Mouse (Mus musculus): ENCODE results near the gene Wnt9a. TPM values are rescaled to one million over a fixed set of nuclear protein-coding genes. Genes with fewer than 3 reads are reported as not detected.
"Not testable (repeated sequence)": the region's sequence is repeated elsewhere in the genome, so short reads cannot be mapped to it uniquely, and the experiment has no call there.

Wnt9a gene
- polyA plus RNA-seq, 1 experiment from 2014 or later: 2.9 TPM

DNA sequence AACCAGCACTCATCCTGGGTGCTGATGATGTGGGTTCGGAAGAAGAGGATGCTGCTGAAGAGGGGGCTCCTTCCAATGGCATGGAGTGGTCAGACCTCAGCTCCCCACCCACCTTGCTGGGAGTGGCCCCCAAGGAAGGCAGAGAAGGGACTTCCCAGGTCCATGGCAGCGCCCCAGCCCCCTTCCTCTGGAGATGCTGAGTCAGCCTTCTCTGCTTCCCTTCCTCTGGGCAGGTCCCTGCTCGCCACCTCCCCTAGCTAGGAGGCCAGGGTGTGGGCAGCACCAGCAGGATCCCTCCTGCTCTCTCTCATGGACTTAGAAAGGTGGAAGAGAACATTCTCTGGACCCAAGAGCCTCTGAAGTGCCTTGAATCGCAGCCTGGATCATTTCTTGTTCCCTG lies 28.7 kb upstream of the Wnt9a start:
- Histone ChIP-seq H3K27ac (replicated peaks) (no peak overlapping the region), H3K4me2 (no peak overlapping the region), H3K4me1 (peaks cover 5% of the 10 kb centered on the region; the same call in 1 of the 2 replicates), H3K9me3 (no peaks in the 10 kb centered on the region), H3K27me3 (replicated peaks) (peaks cover 96% of the 10 kb centered on the region), H3K4me3 (no peak overlapping the region), H3K36me3 (no peaks in the 10 kb centered on the region), H3K9ac (no peak overlapping the region)
- 46% methylated on average over 4 of the region's 4 CpGs for WGBS
- no peak for ATAC-seq (ENCODE audit: extremely low read depth, insufficient number of reproducible peaks, low FRiP score, low TSS enrichment)

GRCm38 (mm10) chr11:59282111-59282510 lies 24.6 kb upstream of the Wnt9a start:
- no peaks in the 10 kb centered on the region for H3K36me3 ChIP-seq
- H3K4me1 ChIP-seq: 0 out of 2 replicates have a peak, but pooled peaks cover 8% of the 10 kb centered on the region
- no peak overlapping the region for H3K9ac ChIP-seq
- no peaks in the 10 kb centered on the region for H3K9me3 ChIP-seq
- H3K4me2 ChIP-seq: no peak overlapping the region
- no peak for ATAC-seq (ENCODE audit: extremely low read depth, insufficient number of reproducible peaks, low FRiP score, low TSS enrichment)
- no peak overlapping the region for H3K27ac ChIP-seq (replicated peaks)
- H3K27me3 ChIP-seq (replicated peaks): peaks cover 99% of the 10 kb centered on the region
- no peak overlapping the region for H3K4me3 ChIP-seq
- 42% methylated on average over 5 of the region's 5 CpGs for WGBS

GRCm38 (mm10) chr11:59282933-59283332 lies 23.8 kb upstream of the Wnt9a start:
- Histone ChIP-seq H3K4me3 (no peak overlapping the region), H3K4me2 (no peak overlapping the region), H3K27me3 (replicated peaks) (peaks cover 100% of the 10 kb centered on the region), H3K27ac (replicated peaks) (no peak overlapping the region), H3K9ac (no peak overlapping the region), H3K36me3 (no peaks in the 10 kb centered on the region), H3K4me1 (0 out of 2 replicates have a peak, but pooled peaks cover 8% of the 10 kb centered on the region), H3K9me3 (no peaks in the 10 kb centered on the region)
- 63% methylated on average over 10 of the region's 10 CpGs for WGBS
- ATAC-seq (ENCODE audit: extremely low read depth, insufficient number of reproducible peaks, low FRiP score, low TSS enrichment): no peak

GRCm38 (mm10) chr11:59284146-59284545 lies 22.6 kb upstream of the Wnt9a start:
- Histone ChIP-seq H3K9ac (no peak overlapping the region), H3K27me3 (replicated peaks) (peaks cover 100% of the 10 kb centered on the region), H3K4me2 (no peak overlapping the region), H3K27ac (replicated peaks) (no peak overlapping the region), H3K4me3 (no peak overlapping the region), H3K36me3 (no peaks in the 10 kb centered on the region), H3K4me1 (peaks cover 8% of the 10 kb centered on the region; the same call in 1 of the 2 replicates), H3K9me3 (no peaks in the 10 kb centered on the region)
- ATAC-seq (ENCODE audit: extremely low read depth, insufficient number of reproducible peaks, low FRiP score, low TSS enrichment): no peak
- WGBS: 8% methylated on average over 14 of the region's 14 CpGs

DNA sequence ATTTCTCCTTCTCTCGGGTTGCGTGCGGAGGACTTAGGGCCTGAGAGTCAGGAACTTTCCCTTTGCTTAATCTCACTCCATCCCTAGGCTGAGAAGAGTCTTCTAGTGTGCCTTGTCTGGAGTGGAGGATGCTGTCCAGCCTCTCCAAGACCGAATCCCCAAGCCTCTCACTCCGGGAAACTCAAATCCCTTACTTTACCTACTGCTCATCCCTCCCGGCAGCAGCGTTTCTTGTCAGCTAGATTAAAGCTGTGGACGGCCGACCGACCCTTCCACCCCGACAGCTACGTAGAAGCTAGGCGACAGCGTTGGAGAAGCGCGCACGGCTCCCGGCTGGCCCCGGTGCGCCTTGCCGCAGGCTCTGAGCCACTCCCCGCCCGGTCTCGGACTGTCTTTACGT lies 17.0 kb upstream of the Wnt9a start:
- no peaks in the 10 kb centered on the region for H3K36me3 ChIP-seq
- no peak overlapping the region for H3K4me2 ChIP-seq
- H3K4me1 ChIP-seq: peaks cover 9% of the 10 kb centered on the region
- peaks cover 100% of the 10 kb centered on the region for H3K27me3 ChIP-seq (replicated peaks)
- H3K4me3 ChIP-seq: 0 out of 2 replicates have a peak overlapping the region, but pooled peaks have one; percentile 3
- no peak for ATAC-seq (ENCODE audit: extremely low read depth, insufficient number of reproducible peaks, low FRiP score, low TSS enrichment)
- WGBS: under 1% methylated on average over 25 of the region's 25 CpGs
- H3K9me3 ChIP-seq: no peaks in the 10 kb centered on the region
- H3K27ac ChIP-seq (replicated peaks): no peak overlapping the region
- no peak overlapping the region for H3K9ac ChIP-seq

DNA sequence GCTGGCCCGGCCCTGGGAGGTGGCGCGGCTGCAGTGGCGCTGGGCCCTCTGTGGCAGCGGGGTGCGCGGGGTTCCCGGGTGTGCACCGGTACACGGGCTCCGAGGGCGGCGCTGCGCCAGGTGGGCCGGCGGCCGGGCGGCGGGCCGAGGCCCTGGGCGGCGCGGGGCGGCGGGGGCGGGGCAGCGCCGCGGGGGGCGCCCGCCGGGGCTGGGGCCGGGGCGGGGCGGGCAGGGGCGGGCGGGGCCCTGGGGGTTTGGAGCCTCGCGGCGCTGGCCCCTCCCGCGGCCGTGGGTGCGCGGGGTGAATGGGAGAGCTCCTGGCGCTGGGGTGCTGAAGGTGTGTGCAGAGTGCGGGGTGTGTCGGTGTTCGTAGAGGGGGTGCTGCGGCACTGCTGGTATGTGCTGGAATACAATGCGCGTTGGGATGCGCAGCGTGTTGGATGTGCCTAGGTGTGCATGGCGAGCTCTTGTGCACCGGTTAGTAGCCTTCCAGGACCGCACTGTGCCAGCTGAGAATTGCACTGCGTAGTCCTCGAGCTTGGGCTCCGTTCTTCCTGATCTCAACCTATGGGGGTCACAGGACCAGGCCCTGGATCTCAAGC lies 15.9 kb upstream of the Wnt9a start, which contains the start of gene Wnt3a:
Gene Wnt3a (minus strand): TSS at position 51 of the 602 bp plus-strand sequence.
- Histone ChIP-seq H3K9me3 (no peaks in the 10 kb centered on the region), H3K9ac (no peak within 1 kb of the TSS), H3K36me3 (no peaks in the 10 kb centered on the region), H3K27me3 (replicated peaks) (peaks cover 99% of the 10 kb centered on the region), H3K4me3 (peak within 1 kb of the TSS; percentile 40), H3K27ac (replicated peaks) (no peak within 1 kb of the TSS), H3K4me2 (peak within 1 kb of the TSS; percentile 61), H3K4me1 (peaks cover 9% of the 10 kb centered on the region)
- under 1% methylated on average over 40 of the region's 60 CpGs for WGBS
- ATAC-seq (ENCODE audit: extremely low read depth, insufficient number of reproducible peaks, low FRiP score, low TSS enrichment): no peak

DNA sequence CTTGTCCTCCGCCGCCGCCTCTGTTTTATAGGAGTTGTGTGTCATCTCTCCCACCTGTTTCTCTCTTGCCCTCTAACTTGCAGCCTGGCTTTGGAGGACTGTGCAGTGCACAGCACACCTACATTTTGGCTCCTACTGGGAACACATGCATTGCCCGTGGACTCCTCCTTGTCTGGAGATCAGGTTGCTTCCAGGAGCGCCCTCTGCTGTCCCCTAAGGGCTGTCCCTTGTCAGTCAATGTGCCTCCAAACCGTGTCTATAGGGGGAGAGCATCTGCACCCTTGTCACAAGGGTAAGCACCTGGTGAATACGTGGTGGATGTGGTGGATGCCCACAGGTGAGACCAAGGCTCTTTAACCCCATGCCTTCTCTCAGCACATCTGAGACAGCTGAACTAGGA lies 13.1 kb upstream of the Wnt9a start:
- no peak for ATAC-seq (ENCODE audit: extremely low read depth, insufficient number of reproducible peaks, low FRiP score, low TSS enrichment)
- Histone ChIP-seq H3K4me1 (peaks cover 9% of the 10 kb centered on the region), H3K9ac (no peak overlapping the region), H3K27me3 (replicated peaks) (peaks cover 98% of the 10 kb centered on the region), H3K36me3 (no peaks in the 10 kb centered on the region), H3K4me2 (no peak overlapping the region), H3K9me3 (no peaks in the 10 kb centered on the region), H3K27ac (replicated peaks) (no peak overlapping the region), H3K4me3 (no peak overlapping the region)
- 21% methylated on average over 7 of the region's 7 CpGs for WGBS

DNA sequence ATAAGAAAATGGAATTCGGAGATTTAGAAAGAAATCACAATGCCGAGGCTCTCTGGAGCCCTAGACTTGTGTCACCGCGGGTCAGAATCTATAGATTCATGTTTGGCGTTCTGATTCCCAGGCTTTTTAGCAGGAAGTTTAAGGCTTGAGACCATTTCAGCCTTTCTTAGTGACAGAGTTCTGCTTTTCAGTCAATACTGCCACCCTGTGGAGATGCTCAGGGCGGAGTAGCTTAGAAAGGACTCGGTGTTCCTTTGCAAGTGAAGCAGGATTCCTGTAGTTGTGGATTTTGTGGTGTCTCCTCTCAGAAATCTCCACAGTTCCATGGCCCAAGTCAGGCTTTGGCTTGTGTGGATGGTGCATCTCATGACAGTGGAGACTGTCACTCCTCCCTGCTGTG lies 8.8 kb upstream of the Wnt9a start:
- no peak overlapping the region for H3K9ac ChIP-seq
- WGBS: 19% methylated on average over 7 of the region's 7 CpGs

GRCm38 (mm10) chr11:59300185-59300584 lies 6.5 kb upstream of the Wnt9a start:
- Histone ChIP-seq H3K27me3 (replicated peaks) (peaks cover 92% of the 10 kb centered on the region), H3K9me3 (no peaks in the 10 kb centered on the region), H3K9ac (no peak overlapping the region), H3K4me3 (no peak overlapping the region), H3K4me1 (no peaks in the 10 kb centered on the region), H3K36me3 (no peaks in the 10 kb centered on the region), H3K4me2 (no peak overlapping the region), H3K27ac (replicated peaks) (no peak overlapping the region)
- ATAC-seq (ENCODE audit: extremely low read depth, insufficient number of reproducible peaks, low FRiP score, low TSS enrichment): no peak
- 17% methylated on average over 3 of the region's 3 CpGs for WGBS

More for the DNA sequence above, 8.8 kb upstream of the Wnt9a start:
- H3K9me3 ChIP-seq: no peaks in the 10 kb centered on the region
- H3K27me3 ChIP-seq (replicated peaks): peaks cover 92% of the 10 kb centered on the region
- no peak overlapping the region for H3K4me3 ChIP-seq
- H3K36me3 ChIP-seq: no peaks in the 10 kb centered on the region
- ATAC-seq (ENCODE audit: extremely low read depth, insufficient number of reproducible peaks, low FRiP score, low TSS enrichment): no peak
- H3K4me2 ChIP-seq: no peak overlapping the region
- no peak overlapping the region for H3K27ac ChIP-seq (replicated peaks)
- H3K4me1 ChIP-seq: no peaks in the 10 kb centered on the region

GRCm38 (mm10) chr11:59301053-59301452 lies 5.7 kb upstream of the Wnt9a start:
- H3K4me2 ChIP-seq; H3K4me3 ChIP-seq; H3K9me3 ChIP-seq; ATAC-seq (ENCODE audit: extremely low read depth, insufficient number of reproducible peaks, low FRiP score, low TSS enrichment); H3K4me1 ChIP-seq; H3K9ac ChIP-seq; H3K36me3 ChIP-seq; H3K27ac ChIP-seq (replicated peaks): not testable (repeated sequence)
- H3K27me3 ChIP-seq (replicated peaks): peaks cover 92% of the 10 kb centered on the region
- 62% methylated on average over 2 of the region's 2 CpGs for WGBS

- Histone ChIP-seq H3K4me1 (peaks cover 22% of the 10 kb centered on the region), H3K36me3 (no peaks in the 10 kb centered on the region), H3K9ac (no peak overlapping the region), H3K27me3 (replicated peaks) (peaks cover 91% of the 10 kb centered on the region), H3K9me3 (no peaks in the 10 kb centered on the region), H3K4me2 (no peak overlapping the region), H3K27ac (replicated peaks) (no peak overlapping the region), H3K4me3 (no peak overlapping the region)
- whole genome bisulfite sequencing: 27% methylated on average over 5 of the region's 10 CpGs
- ATAC-seq (ENCODE audit: extremely low read depth, insufficient number of reproducible peaks, low FRiP score, low TSS enrichment): no peak
Measured at GRCm38 (mm10) chr11:59302700-59303569, 3.8 kb upstream of the Wnt9a start.
